Mouse (Mus musculus): ENCODE measurements at regions not wholly inside any gene's neighbourhood (a gene's known extent, or its start where the extent isn't known, plus 50 kb on each side); places are given as distances from the start of the nearest gene placed in this dataset.

DNA sequence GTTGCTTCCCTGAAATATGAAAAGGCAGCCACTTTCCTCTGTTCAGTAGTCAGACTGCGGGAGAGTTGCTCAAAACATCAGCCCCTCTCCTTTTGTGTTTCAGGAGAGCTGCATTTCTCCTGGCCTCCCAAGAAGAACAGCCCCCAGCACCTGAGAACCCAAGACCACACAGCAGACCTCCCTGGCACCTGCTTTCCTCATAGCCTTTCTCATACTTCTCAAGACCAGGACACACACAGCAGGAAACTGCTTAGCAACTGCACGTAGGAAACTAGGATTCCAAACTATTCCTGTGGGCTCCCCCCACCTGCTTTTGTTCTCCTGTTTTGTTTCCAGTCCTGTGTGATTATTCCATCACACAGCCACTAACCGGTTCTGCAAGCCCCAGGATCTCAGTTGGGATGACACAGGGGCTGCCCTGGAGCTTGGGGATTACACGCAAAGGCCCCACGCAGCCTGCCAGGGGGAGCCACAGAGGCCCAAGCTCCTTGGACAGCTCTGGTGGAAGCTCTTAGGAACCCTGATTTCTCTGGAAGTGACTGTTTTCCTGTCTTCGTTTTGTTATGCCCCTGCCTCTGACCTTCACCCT, 519.6 kb upstream of the Klf4 start:
- no peaks in the 10 kb centered on the region for H3K9me3 ChIP-seq (ENCODE audit: low read depth, low read length)
- WGBS = 35% methylated on average over 6 of the region's 6 CpGs
- TF ChIP-seq CTCF (IDR thresholded peaks at IDR 0.05; ENCODE audit: low read depth) = peak; percentile 27; the same call in 1 of the 2 replicates
- H3K27ac ChIP-seq (ENCODE audit: low read depth) = no peak overlapping the region
- H3K36me3 ChIP-seq (ENCODE audit: insufficient read depth) = no peaks in the 10 kb centered on the region
- ATAC-seq (ENCODE audit: insufficient read depth) (no peak), DNase-seq (peak; percentile 27)
- no peaks in the 10 kb centered on the region for H3K27me3 ChIP-seq (ENCODE audit: insufficient read depth, low read length)
- H3K9ac ChIP-seq = no peak overlapping the region
- no peaks in the 10 kb centered on the region for H3K4me1 ChIP-seq (ENCODE audit: insufficient read depth)
- H3K4me3 ChIP-seq (ENCODE audit: low read depth, low read length) = no peak overlapping the region
- H3K4me2 ChIP-seq = no peak overlapping the region

DNA sequence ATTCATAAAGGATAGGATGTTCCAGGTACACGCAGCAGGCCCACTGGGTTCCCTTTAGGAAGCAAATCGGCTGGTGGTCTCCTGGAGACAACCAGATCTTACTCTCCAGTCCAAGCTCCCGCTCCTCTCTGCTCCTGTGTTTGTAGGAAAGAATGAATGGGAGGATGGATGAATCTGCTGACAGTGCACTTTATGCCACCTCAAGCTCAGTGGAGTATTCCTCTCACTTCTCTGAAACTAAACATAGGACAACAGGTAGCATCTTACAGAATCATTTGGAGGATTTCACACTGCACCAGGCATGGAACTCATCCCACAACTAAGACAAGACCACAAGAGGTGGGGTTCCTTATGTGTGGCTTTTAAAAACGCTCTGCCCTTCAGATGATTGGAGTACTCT, 507.1 kb upstream of the Klf4 start:
- H3K27ac ChIP-seq (ENCODE audit: low read depth) = no peak overlapping the region
- H3K4me1 ChIP-seq (ENCODE audit: insufficient read depth) = no peaks in the 10 kb centered on the region
- no peaks in the 10 kb centered on the region for H3K27me3 ChIP-seq (ENCODE audit: insufficient read depth, low read length)
- ATAC-seq (ENCODE audit: insufficient read depth) = no peak
- no peak for TF ChIP-seq CTCF (IDR thresholded peaks at IDR 0.05; ENCODE audit: low read depth)
- no peak overlapping the region for H3K9ac ChIP-seq
- WGBS = 89% methylated on average over 4 of the region's 4 CpGs
- H3K9me3 ChIP-seq (ENCODE audit: low read depth, low read length) = no peaks in the 10 kb centered on the region
- H3K36me3 ChIP-seq (ENCODE audit: insufficient read depth) = no peaks in the 10 kb centered on the region
- H3K4me3 ChIP-seq (ENCODE audit: low read depth, low read length) = no peak overlapping the region
- no peak overlapping the region for H3K4me2 ChIP-seq
- DNase-seq = no peak

DNA sequence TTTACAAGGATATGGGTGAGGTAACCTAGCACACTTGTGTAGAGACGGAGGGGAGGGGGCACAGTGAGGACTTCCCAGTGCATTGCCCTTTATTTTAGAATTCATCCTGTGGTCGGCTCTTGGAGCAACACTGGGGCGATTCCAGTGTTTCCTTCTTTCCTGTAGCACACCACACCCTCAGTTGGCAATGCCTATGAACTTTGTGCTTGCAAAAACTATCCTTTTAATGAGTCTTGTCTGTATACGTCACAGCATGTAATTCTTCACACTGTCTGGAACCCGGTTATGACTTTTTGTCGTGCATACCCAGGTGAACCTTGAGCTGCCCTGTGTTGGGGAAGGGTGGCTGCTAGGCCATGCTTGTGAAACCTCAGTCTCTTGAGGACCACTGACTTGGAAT, 504.1 kb upstream of the Klf4 start:
- no peaks in the 10 kb centered on the region for H3K36me3 ChIP-seq (ENCODE audit: insufficient read depth)
- WGBS = 76% methylated on average over 6 of the region's 6 CpGs
- no peak for DNase-seq
- no peak for ATAC-seq (ENCODE audit: insufficient read depth)
- H3K27ac ChIP-seq (ENCODE audit: low read depth) = no peak overlapping the region
- H3K4me3 ChIP-seq (ENCODE audit: low read depth, low read length) = no peak overlapping the region
- H3K4me2 ChIP-seq = no peak overlapping the region
- H3K9me3 ChIP-seq (ENCODE audit: low read depth, low read length) = no peaks in the 10 kb centered on the region
- no peaks in the 10 kb centered on the region for H3K27me3 ChIP-seq (ENCODE audit: insufficient read depth, low read length)
- no peak for TF ChIP-seq CTCF (IDR thresholded peaks at IDR 0.05; ENCODE audit: low read depth)
- H3K9ac ChIP-seq = no peak overlapping the region
- H3K4me1 ChIP-seq (ENCODE audit: insufficient read depth) = no peaks in the 10 kb centered on the region

DNA sequence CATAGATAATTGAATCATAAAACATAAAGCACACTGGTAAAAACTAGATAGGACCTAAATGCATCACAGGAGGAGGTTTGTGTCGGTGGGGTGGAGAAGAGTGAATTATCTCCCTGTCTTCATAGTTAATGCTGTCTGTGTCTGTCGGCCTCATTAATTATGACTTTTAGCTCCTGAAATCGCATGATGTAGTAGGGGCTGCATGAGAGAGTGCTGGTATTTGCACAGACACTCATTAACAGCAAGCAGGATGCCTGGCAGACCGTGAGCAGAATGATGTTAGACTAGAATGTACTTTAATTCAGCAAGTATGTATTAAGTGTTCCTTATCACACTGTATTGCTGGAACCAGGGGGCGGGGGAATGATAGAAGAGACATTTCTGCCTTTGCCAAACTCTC, 503.3 kb upstream of the Klf4 start:
- H3K4me2 ChIP-seq = no peak overlapping the region
- no peak overlapping the region for H3K9ac ChIP-seq
- ATAC-seq (ENCODE audit: insufficient read depth) (no peak), DNase-seq (no peak)
- no peaks in the 10 kb centered on the region for H3K27me3 ChIP-seq (ENCODE audit: insufficient read depth, low read length)
- no peak for TF ChIP-seq CTCF (IDR thresholded peaks at IDR 0.05; ENCODE audit: low read depth)
- 45% methylated on average over 5 of the region's 5 CpGs for WGBS
- no peaks in the 10 kb centered on the region for H3K36me3 ChIP-seq (ENCODE audit: insufficient read depth)
- no peaks in the 10 kb centered on the region for H3K4me1 ChIP-seq (ENCODE audit: insufficient read depth)
- no peak overlapping the region for H3K4me3 ChIP-seq (ENCODE audit: low read depth, low read length)
- no peak overlapping the region for H3K27ac ChIP-seq (ENCODE audit: low read depth)
- H3K9me3 ChIP-seq (ENCODE audit: low read depth, low read length) = no peaks in the 10 kb centered on the region

DNA sequence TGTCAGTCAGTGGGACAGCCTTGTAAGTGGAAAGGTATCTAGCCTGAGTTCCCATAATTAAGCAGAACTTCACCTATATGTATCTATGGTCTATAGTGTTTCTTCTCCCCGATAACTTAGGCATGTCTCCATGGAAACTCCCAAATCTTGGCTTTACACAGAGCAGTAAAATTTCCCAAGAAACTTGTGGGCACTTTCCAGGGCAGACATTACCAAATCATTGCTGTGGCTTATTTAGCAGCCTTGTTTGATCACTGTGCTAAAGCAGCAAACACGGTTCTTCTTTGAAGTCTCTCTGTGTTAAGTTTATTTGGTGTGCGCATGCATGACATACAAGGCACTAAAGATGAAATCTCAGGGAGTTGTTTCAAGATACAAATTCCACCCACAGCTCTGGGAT, 496.2 kb upstream of the Klf4 start:
- Histone ChIP-seq H3K4me3 (ENCODE audit: low read depth, low read length) (no peak overlapping the region), H3K27ac (ENCODE audit: low read depth) (no peak overlapping the region), H3K9ac (no peak overlapping the region), H3K27me3 (ENCODE audit: insufficient read depth, low read length) (no peaks in the 10 kb centered on the region), H3K4me2 (no peak overlapping the region), H3K4me1 (ENCODE audit: insufficient read depth) (no peaks in the 10 kb centered on the region), H3K9me3 (ENCODE audit: low read depth, low read length) (no peaks in the 10 kb centered on the region), H3K36me3 (ENCODE audit: insufficient read depth) (no peaks in the 10 kb centered on the region)
- TF ChIP-seq CTCF (IDR thresholded peaks at IDR 0.05; ENCODE audit: low read depth) = no peak
- 68% methylated on average over 3 of the region's 3 CpGs for WGBS
- DNase-seq (no peak), ATAC-seq (ENCODE audit: insufficient read depth) (no peak)

DNA sequence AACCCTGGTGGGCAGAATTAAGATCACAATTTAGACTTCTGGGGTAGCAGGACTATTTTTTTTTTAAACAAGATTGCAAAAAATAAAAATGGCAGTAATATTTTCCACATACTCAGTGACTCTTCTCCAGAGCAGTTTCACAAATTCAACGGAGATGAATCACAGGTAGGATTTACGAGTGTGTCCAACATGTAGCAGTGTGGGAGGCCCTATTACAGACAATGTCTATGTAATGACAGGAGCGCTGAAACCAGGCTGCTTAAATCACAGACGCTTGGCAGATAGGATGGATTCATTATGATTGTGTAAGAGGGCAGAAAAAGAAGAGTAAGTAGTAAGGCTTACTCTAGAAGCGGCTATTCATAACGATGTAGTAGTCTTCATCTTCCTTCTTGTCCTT, 495.0 kb upstream of the Klf4 start:
- no peaks in the 10 kb centered on the region for H3K36me3 ChIP-seq (ENCODE audit: insufficient read depth)
- WGBS = 84% methylated on average over 6 of the region's 6 CpGs
- no peak overlapping the region for H3K27ac ChIP-seq (ENCODE audit: low read depth)
- DNase-seq (no peak), ATAC-seq (ENCODE audit: insufficient read depth) (no peak)
- H3K4me3 ChIP-seq (ENCODE audit: low read depth, low read length) = no peak overlapping the region
- H3K4me2 ChIP-seq = no peak overlapping the region
- H3K27me3 ChIP-seq (ENCODE audit: insufficient read depth, low read length) = no peaks in the 10 kb centered on the region
- H3K9me3 ChIP-seq (ENCODE audit: low read depth, low read length) = no peaks in the 10 kb centered on the region
- no peak overlapping the region for H3K9ac ChIP-seq
- no peak for TF ChIP-seq CTCF (IDR thresholded peaks at IDR 0.05; ENCODE audit: low read depth)
- H3K4me1 ChIP-seq (ENCODE audit: insufficient read depth) = no peaks in the 10 kb centered on the region

DNA sequence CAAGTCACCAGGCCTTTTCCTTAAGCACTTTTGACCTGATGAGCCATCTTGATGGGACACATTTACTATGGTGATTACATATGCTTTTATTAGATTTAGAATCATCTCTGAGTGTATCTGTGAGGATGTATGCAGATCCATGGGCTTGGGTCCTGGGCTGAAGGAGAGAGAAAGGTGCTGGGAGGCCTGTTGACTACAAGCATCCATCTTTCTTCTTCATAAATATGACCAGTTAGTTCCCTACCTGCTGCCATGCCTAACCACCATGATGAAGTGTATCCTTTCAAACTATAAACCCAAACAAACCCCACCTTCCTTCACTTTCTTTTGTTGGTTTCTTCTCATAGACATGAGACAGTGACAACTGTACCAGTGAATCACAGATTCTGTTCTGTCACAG, 492.2 kb upstream of the Klf4 start:
- no peaks in the 10 kb centered on the region for H3K36me3 ChIP-seq (ENCODE audit: insufficient read depth)
- no peak for ATAC-seq (ENCODE audit: insufficient read depth)

DNA sequence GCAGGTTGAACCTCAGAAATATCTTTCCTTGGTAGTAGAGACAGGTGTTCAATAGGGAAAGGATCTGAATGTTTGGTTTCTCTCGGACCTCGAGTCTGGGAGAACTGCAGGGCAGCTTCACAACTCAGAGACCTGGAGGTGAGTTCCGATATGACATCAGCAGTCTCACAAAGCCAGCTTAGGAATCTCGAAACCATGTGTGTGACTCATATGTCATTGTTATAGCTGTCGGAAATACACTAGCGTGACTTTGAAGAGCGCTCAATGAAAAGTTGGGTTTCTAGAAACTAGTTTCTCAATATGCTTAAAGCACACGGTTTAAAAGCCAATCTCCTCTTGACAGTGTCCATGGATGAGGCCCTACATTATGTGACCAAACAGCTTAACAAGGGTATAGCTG, 485.9 kb upstream of the Klf4 start:
- no peak overlapping the region for H3K4me3 ChIP-seq (ENCODE audit: low read depth, low read length)
- H3K4me2 ChIP-seq = no peak overlapping the region
- no peaks in the 10 kb centered on the region for H3K4me1 ChIP-seq (ENCODE audit: insufficient read depth)
- no peak overlapping the region for H3K9ac ChIP-seq
- H3K27ac ChIP-seq (ENCODE audit: low read depth) = no peak overlapping the region
- DNase-seq = no peak
- TF ChIP-seq CTCF (IDR thresholded peaks at IDR 0.05; ENCODE audit: low read depth) = no peak
- H3K9me3 ChIP-seq (ENCODE audit: low read depth, low read length) = no peaks in the 10 kb centered on the region
- no peak for ATAC-seq (ENCODE audit: insufficient read depth)
- 90% methylated on average over 8 of the region's 8 CpGs for WGBS
- H3K36me3 ChIP-seq (ENCODE audit: insufficient read depth) = no peaks in the 10 kb centered on the region
- no peaks in the 10 kb centered on the region for H3K27me3 ChIP-seq (ENCODE audit: insufficient read depth, low read length)

More for the DNA sequence above, 492.2 kb upstream of the Klf4 start:
- no peak overlapping the region for H3K4me3 ChIP-seq (ENCODE audit: low read depth, low read length)
- TF ChIP-seq CTCF (IDR thresholded peaks at IDR 0.05; ENCODE audit: low read depth) = no peak
- H3K27ac ChIP-seq (ENCODE audit: low read depth) = no peak overlapping the region
- no peak for DNase-seq
- H3K4me2 ChIP-seq = no peak overlapping the region
- no peaks in the 10 kb centered on the region for H3K27me3 ChIP-seq (ENCODE audit: insufficient read depth, low read length)
- H3K4me1 ChIP-seq (ENCODE audit: insufficient read depth) = no peaks in the 10 kb centered on the region
- no peak overlapping the region for H3K9ac ChIP-seq
- no peaks in the 10 kb centered on the region for H3K9me3 ChIP-seq (ENCODE audit: low read depth, low read length)

All from lung, embryonic 14.5 days (tissue).